Comparison of ENCODE assay signal across 11 mouse cellular contexts in genomic region chr8:67328439-67328838, GRCm38 (mm10).
"Had no signal": no experiment of that assay in that cellular context is flagged by ENCODE, and none has a peak within 500 bp of the region (broad histone marks: within the 10 kb centered on the region; RNA-seq: fewer than 3 reads in every experiment).

No protein-coding gene starts in this region.

- DNase-seq: kidney, postnatal 10 days; layer of hippocampus, postnatal 36 days; left cerebral cortex, postnatal 4 days; lung, adult 18-20 months; midbrain, embryonic 14.5 days; spleen, adult 18-20 months; thymus, adult 18-20 months; thymus, postnatal 14 days had no signal

- H3K4me3 ChIP-seq: limb, embryonic 13.5 days; neural tube, embryonic 12.5 days had no signal

- H3K36me3 ChIP-seq: limb, embryonic 13.5 days; neural tube, embryonic 12.5 days had no signal

- H3K27me3 ChIP-seq: limb, embryonic 13.5 days; neural tube, embryonic 12.5 days had no signal

- H3K9ac ChIP-seq: limb, embryonic 13.5 days; liver, embryonic 14.5 days; neural tube, embryonic 12.5 days had no signal

- H3K4me1 ChIP-seq: limb, embryonic 13.5 days; neural tube, embryonic 12.5 days had no signal

- H3K4me2 ChIP-seq: limb, embryonic 13.5 days; neural tube, embryonic 12.5 days had no signal

- H3K9me3 ChIP-seq: limb, embryonic 13.5 days; neural tube, embryonic 12.5 days had no signal

- H3K27ac ChIP-seq: limb, embryonic 13.5 days; liver, embryonic 14.5 days; neural tube, embryonic 12.5 days had no signal
